Mouse (Mus musculus): ENCODE data around the gene Pdlim3.

DNA sequence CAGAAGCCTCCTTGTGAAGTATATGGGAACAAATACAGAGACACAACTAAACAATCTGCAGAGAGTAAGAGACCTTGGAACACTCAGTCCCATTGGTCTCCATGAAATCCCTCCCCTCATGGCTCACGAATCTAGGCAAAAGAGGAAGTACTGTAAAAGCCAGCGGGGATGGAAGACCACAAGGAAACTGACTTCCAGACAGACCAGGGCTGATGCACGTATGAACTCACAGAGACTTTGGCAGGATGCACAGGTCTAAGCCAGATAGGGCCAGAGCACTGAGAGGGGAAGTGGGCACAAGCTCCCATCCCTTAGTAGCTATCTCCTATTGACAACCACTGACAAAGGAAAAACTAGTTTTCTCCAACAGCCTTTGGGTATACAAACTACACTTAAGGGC, 4.8 kb upstream of the Pdlim3 start:
- no peak for TF ChIP-seq CTCF (IDR thresholded peaks at IDR 0.05; ENCODE audit: extremely low read depth, insufficient read depth, low read length)
- no peak for TF ChIP-seq POLR2A (IDR thresholded peaks at IDR 0.05; ENCODE audit: extremely low read depth, insufficient read depth, low read length)
